ENCODE assay signal across 33 mouse cellular contexts in the genomic region with DNA sequence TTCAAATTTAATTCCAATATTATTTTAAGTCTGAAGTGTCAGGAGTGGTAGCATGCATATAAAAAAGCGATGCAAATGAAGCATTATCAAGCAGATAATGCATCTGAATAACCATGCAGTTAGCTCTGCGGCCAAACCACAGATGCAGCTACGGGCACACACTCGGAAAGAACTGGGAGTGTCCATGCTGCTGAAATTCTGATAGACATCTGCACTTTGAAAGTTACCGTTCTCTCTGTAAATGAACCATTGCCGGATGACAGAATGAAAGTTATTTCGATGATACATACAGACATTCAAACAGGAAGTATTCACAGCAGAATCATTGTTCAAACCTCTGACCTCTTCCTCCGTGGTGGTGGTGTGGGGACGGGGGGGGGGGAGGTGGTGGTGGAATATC.
"Had no signal": no experiment of that assay in that cellular context is flagged by ENCODE, and none has a peak within 500 bp of the region (broad histone marks: within the 10 kb centered on the region; RNA-seq: fewer than 3 reads in every experiment).

No protein-coding gene starts in this region.

- DNase-seq: heart, postnatal 10 days; heart, postnatal 14 days; heart, postnatal 36 days; kidney, adult 11 months; kidney, adult 18-20 months; kidney, adult 2 months; kidney, adult 8-10 months; kidney, adult 9 months; kidney, postnatal 10 days; kidney, postnatal 14 days; kidney, postnatal 25 days; kidney, postnatal 36 days; kidney, postnatal 4 days; layer of hippocampus, adult 9-11 months; layer of hippocampus, postnatal 36 days had no signal

- H3K27me3 ChIP-seq: heart, embryonic 12.5 days; heart, embryonic 13.5 days; heart, embryonic 15.5 days; hindbrain, embryonic 12.5 days; hindbrain, embryonic 13.5 days; hindbrain, embryonic 15.5 days; intestine, embryonic 15.5 days; kidney, embryonic 15.5 days had no signal

- H3K27ac ChIP-seq: heart, embryonic 10.5 days; heart, embryonic 13.5 days; heart, embryonic 15.5 days; hindbrain, embryonic 10.5 days; hindbrain, embryonic 12.5 days; hindbrain, embryonic 13.5 days; hindbrain, embryonic 14.5 days; hindbrain, embryonic 15.5 days; hindbrain, postnatal 0 days; intestine, embryonic 15.5 days; kidney, embryonic 15.5 days; kidney, postnatal 0 days; layer of hippocampus, adult 2 months had no signal

- H3K9ac ChIP-seq: heart, embryonic 12.5 days; heart, embryonic 13.5 days; heart, embryonic 15.5 days; hindbrain, embryonic 12.5 days; hindbrain, embryonic 13.5 days; hindbrain, embryonic 14.5 days; hindbrain, embryonic 15.5 days; intestine, embryonic 15.5 days; kidney, embryonic 15.5 days had no signal

- H3K4me1 ChIP-seq: heart, embryonic 10.5 days; heart, embryonic 12.5 days; heart, embryonic 13.5 days; heart, embryonic 15.5 days; hindbrain, embryonic 10.5 days; hindbrain, embryonic 12.5 days; hindbrain, embryonic 13.5 days; hindbrain, embryonic 15.5 days; intestine, embryonic 15.5 days; kidney, embryonic 15.5 days had no signal

- H3K36me3 ChIP-seq: heart, embryonic 10.5 days; heart, embryonic 12.5 days; heart, embryonic 13.5 days; heart, embryonic 15.5 days; hindbrain, embryonic 10.5 days; hindbrain, embryonic 12.5 days; hindbrain, embryonic 13.5 days; hindbrain, embryonic 15.5 days; intestine, embryonic 15.5 days; kidney, embryonic 15.5 days had no signal

- ATAC-seq: hindbrain, embryonic 16.5 days; hindbrain, postnatal 0 days; inflammation-experienced regulatory T-cells, adult 6 months; intestine, embryonic 15.5 days; intestine, embryonic 16.5 days; intestine, postnatal 0 days had no signal

- H3K9me3 ChIP-seq: heart, embryonic 10.5 days; heart, embryonic 12.5 days; heart, embryonic 13.5 days; heart, embryonic 15.5 days; hindbrain, embryonic 10.5 days; hindbrain, embryonic 12.5 days; hindbrain, embryonic 13.5 days; hindbrain, embryonic 15.5 days; intestine, embryonic 15.5 days; kidney, embryonic 15.5 days had no signal

- H3K4me3 ChIP-seq: heart, embryonic 10.5 days; heart, embryonic 12.5 days; heart, embryonic 13.5 days; heart, embryonic 15.5 days; hindbrain, embryonic 10.5 days; hindbrain, embryonic 12.5 days; hindbrain, embryonic 13.5 days; hindbrain, embryonic 15.5 days; intestine, embryonic 15.5 days; kidney, embryonic 15.5 days; layer of hippocampus, adult 2 months had no signal
